Mouse (Mus musculus): ENCODE measurements around the gene Bpifb6. TPM values are rescaled to one million over a fixed set of nuclear protein-coding genes. Genes with fewer than 3 reads are reported as not detected.

Bpifb6 gene
- polyA plus RNA-seq, 1 experiment = not detected

- no peak for TF ChIP-seq GATA1 (IDR thresholded peaks at IDR 0.05; ENCODE audit: low read length)
Observed at GRCm38 (mm10) chr2:153935348-153935747, 35.2 kb downstream of the Bpifb6 start.

GRCm38 (mm10) chr2:153937843-153938242 lies 37.7 kb downstream of the Bpifb6 start, which contains the start of gene Bpifb4:
Gene Bpifb4 (plus strand): TSS chr2:153938212.
- TF ChIP-seq GATA1 (IDR thresholded peaks at IDR 0.05; ENCODE audit: low read length) = no peak

- no peak for TF ChIP-seq GATA1 (IDR thresholded peaks at IDR 0.05; ENCODE audit: low read length)
Observed at GRCm38 (mm10) chr2:153943537-153943936, 43.3 kb downstream of the Bpifb6 start.

- no peak for TF ChIP-seq GATA1 (IDR thresholded peaks at IDR 0.05; ENCODE audit: low read length)
Observed at GRCm38 (mm10) chr2:153944567-153944966, 44.4 kb downstream of the Bpifb6 start.

GRCm38 (mm10) chr2:153952897-153953296 lies 52.7 kb downstream of the Bpifb6 start:
- no peak for TF ChIP-seq GATA1 (IDR thresholded peaks at IDR 0.05; ENCODE audit: low read length)

- TF ChIP-seq GATA1 (IDR thresholded peaks at IDR 0.05; ENCODE audit: low read length) = no peak
Observed at GRCm38 (mm10) chr2:153953836-153954235, 53.6 kb downstream of the Bpifb6 start.

Other genes starting within 250 kb of the Bpifb6 start
- 0.05 and 0.06 TPM in 2 replicates for gene Dnmt3c, start 203.7 kb upstream of the Bpifb6 start, polyA plus RNA-seq (2012)
- 2.6 and 4.4 TPM in 2 replicates for gene Mapre1, start 159.1 kb upstream of the Bpifb6 start, polyA plus RNA-seq (2012)
- 0.06 and 0.09 TPM in 2 replicates for gene Efcab8, start 120.5 kb upstream of the Bpifb6 start, polyA plus RNA-seq (2012)
- gene Sun5, start 29.3 kb upstream of the Bpifb6 start, polyA plus RNA-seq (2012) = not detected in 2 replicates
- gene Bpifb2, start 25.3 kb upstream of the Bpifb6 start, polyA plus RNA-seq (2012) = not detected in 2 replicates
- not detected in 2 replicates for gene Bpifb3, start 17.8 kb downstream of the Bpifb6 start, polyA plus RNA-seq (2012)
- not detected in 2 replicates for gene Bpifb4, start 37.8 kb downstream of the Bpifb6 start, polyA plus RNA-seq (2012)
- gene Bpifa6, start 74.6 kb downstream of the Bpifb6 start, polyA plus RNA-seq (2012) = not detected in 2 replicates
- gene Bpifa2, start 107.9 kb downstream of the Bpifb6 start, polyA plus RNA-seq (2012) = not detected in 2 replicates
- gene Bpifa3, start 229.9 kb downstream of the Bpifb6 start, polyA plus RNA-seq (2012) = not detected in 2 replicates
- not detected in 2 replicates for gene Bpifa1, start 242.5 kb downstream of the Bpifb6 start, polyA plus RNA-seq (2012)

Measured in G1E-ER4 (cell line).